Mouse (Mus musculus): Measurements from ENCODE around the gene Tmem117.

Gene Tmem117

GRCm38 (mm10) chr15:94894086-94894485 lies 265.1 kb downstream of the Tmem117 start:
- DNase-seq (ENCODE audit: low read depth): no peak

- no peak for DNase-seq (ENCODE audit: low read depth)
Observed at GRCm38 (mm10) chr15:94895681-94896080, 266.6 kb downstream of the Tmem117 start.

GRCm38 (mm10) chr15:94903188-94903587 lies 274.2 kb downstream of the Tmem117 start:
- DNase-seq (ENCODE audit: low read depth): no peak

- no peak for DNase-seq (ENCODE audit: low read depth)
Observed at GRCm38 (mm10) chr15:94904672-94905407, 275.8 kb downstream of the Tmem117 start.

- no peak for DNase-seq (ENCODE audit: low read depth)
Observed at GRCm38 (mm10) chr15:94921672-94922071, 292.6 kb downstream of the Tmem117 start.

GRCm38 (mm10) chr15:94927986-94928385 lies 299.0 kb downstream of the Tmem117 start:
- DNase-seq (ENCODE audit: low read depth): no peak

GRCm38 (mm10) chr15:94930743-94931142 lies 301.7 kb downstream of the Tmem117 start:
- no peak for DNase-seq (ENCODE audit: low read depth)

GRCm38 (mm10) chr15:94933044-94933443 lies 304.0 kb downstream of the Tmem117 start:
- no peak for DNase-seq (ENCODE audit: low read depth)

- no peak for DNase-seq (ENCODE audit: low read depth)
Observed at GRCm38 (mm10) chr15:94933480-94933879, 304.4 kb downstream of the Tmem117 start.

GRCm38 (mm10) chr15:94941954-94942353 lies 312.9 kb downstream of the Tmem117 start:
- DNase-seq (ENCODE audit: low read depth): no peak

- no peak for DNase-seq (ENCODE audit: low read depth)
Observed at GRCm38 (mm10) chr15:94942465-94942864, 313.4 kb downstream of the Tmem117 start.

- DNase-seq (ENCODE audit: low read depth): no peak
Observed at GRCm38 (mm10) chr15:94943891-94944290, 314.9 kb downstream of the Tmem117 start.

- DNase-seq (ENCODE audit: low read depth): no peak
Observed at GRCm38 (mm10) chr15:94951382-94952048, 322.5 kb downstream of the Tmem117 start.

- DNase-seq (ENCODE audit: low read depth): no peak
Observed at GRCm38 (mm10) chr15:94956697-94957096, 327.7 kb downstream of the Tmem117 start.

GRCm38 (mm10) chr15:94957202-94957601 lies 328.2 kb downstream of the Tmem117 start:
- DNase-seq (ENCODE audit: low read depth): no peak

GRCm38 (mm10) chr15:94967004-94967403 lies 338.0 kb downstream of the Tmem117 start:
- no peak for DNase-seq (ENCODE audit: low read depth)

GRCm38 (mm10) chr15:94968403-94969180 lies 339.6 kb downstream of the Tmem117 start:
- DNase-seq (ENCODE audit: low read depth): no peak

- no peak for DNase-seq (ENCODE audit: low read depth)
Observed at GRCm38 (mm10) chr15:94981798-94982197, 352.8 kb downstream of the Tmem117 start.

- no peak for DNase-seq (ENCODE audit: low read depth)
Observed at GRCm38 (mm10) chr15:94995352-94995751, 366.3 kb downstream of the Tmem117 start.

GRCm38 (mm10) chr15:95005121-95005824 lies 376.2 kb downstream of the Tmem117 start:
- no peak for DNase-seq (ENCODE audit: low read depth)

GRCm38 (mm10) chr15:95022251-95022650 lies 393.2 kb downstream of the Tmem117 start:
- no peak for DNase-seq (ENCODE audit: low read depth)

GRCm38 (mm10) chr15:95024401-95024800 lies 395.4 kb downstream of the Tmem117 start:
- DNase-seq (ENCODE audit: low read depth): no peak

Data from fibroblast of lung, adult 2 months (primary cell).